Mouse (Mus musculus) right cerebral cortex, adult 2 months (tissue): ENCODE measurements around the gene Mcemp1.

Source experiments
- DNase-seq, 2 experiments: peaks; one replicate each; pipeline ENCODE4 v3.0.0; 2021 to 2022; ENCODE audit warnings: low spot score in 2 of 2

Mcemp1 gene

GRCm38 (mm10) chr8:3671980-3672491 lies 6.5 kb downstream of the Mcemp1 start, which contains the start of gene Fcor:
Gene Fcor, minus strand, starts transcription at chr8:3672362.
- peak; percentile 92 to 93 for DNase-seq

GRCm38 (mm10) chr8:3674671-3675070 lies 9.1 kb downstream of the Mcemp1 start:
- DNase-seq = no peak

GRCm38 (mm10) chr8:3676131-3676992 lies 10.8 kb downstream of the Mcemp1 start, which contains the start of gene Trappc5:
Gene Trappc5, plus strand, starts transcription at chr8:3676299.
- DNase-seq = peak; percentile 94 to 96

GRCm38 (mm10) chr8:3676993-3677579 lies 11.5 kb downstream of the Mcemp1 start:
- DNase-seq = peak in 1 of 2 experiments; percentile 16

GRCm38 (mm10) chr8:3678831-3679230 lies 13.3 kb downstream of the Mcemp1 start:
- no peak for DNase-seq

GRCm38 (mm10) chr8:3679236-3679635 lies 13.7 kb downstream of the Mcemp1 start:
- DNase-seq = no peak

- DNase-seq = no peak
Measured at GRCm38 (mm10) chr8:3679656-3680055, 14.1 kb downstream of the Mcemp1 start.

- no peak for DNase-seq
Measured at GRCm38 (mm10) chr8:3682435-3682834, 16.9 kb downstream of the Mcemp1 start.

- DNase-seq = no peak
Measured at GRCm38 (mm10) chr8:3683408-3684176, 18.0 kb downstream of the Mcemp1 start.

- no peak for DNase-seq
Measured at GRCm38 (mm10) chr8:3684530-3684929, 19.0 kb downstream of the Mcemp1 start.

- DNase-seq = no peak
Measured at GRCm38 (mm10) chr8:3685422-3685821, 19.9 kb downstream of the Mcemp1 start.

GRCm38 (mm10) chr8:3687537-3687936 lies 22.0 kb downstream of the Mcemp1 start:
- no peak for DNase-seq

- no peak for DNase-seq
Measured at GRCm38 (mm10) chr8:3690774-3691173, 25.2 kb downstream of the Mcemp1 start.

- DNase-seq = no peak
Measured at GRCm38 (mm10) chr8:3694121-3694520, 28.6 kb downstream of the Mcemp1 start, which contains the start of gene Fcer2a. Gene Fcer2a, minus strand, starts transcription at chr8:3694175.

GRCm38 (mm10) chr8:3701491-3701890 lies 35.9 kb downstream of the Mcemp1 start:
- DNase-seq = no peak

GRCm38 (mm10) chr8:3705711-3706110 lies 40.2 kb downstream of the Mcemp1 start:
- peak; percentile 41 for DNase-seq

GRCm38 (mm10) chr8:3707611-3708010 lies 42.1 kb downstream of the Mcemp1 start:
- no peak for DNase-seq

- DNase-seq = no peak
Measured at GRCm38 (mm10) chr8:3710312-3710711, 44.8 kb downstream of the Mcemp1 start.

- DNase-seq = no peak
Measured at GRCm38 (mm10) chr8:3711646-3712045, 46.1 kb downstream of the Mcemp1 start.

GRCm38 (mm10) chr8:3717321-3717954 lies 51.9 kb downstream of the Mcemp1 start:
- DNase-seq = no peak

GRCm38 (mm10) chr8:3718559-3718958 lies 53.0 kb downstream of the Mcemp1 start:
- peak; percentile 64 to 69 for DNase-seq
